Comparison of ENCODE assay signal across 24 mouse cellular contexts in the genomic region with DNA sequence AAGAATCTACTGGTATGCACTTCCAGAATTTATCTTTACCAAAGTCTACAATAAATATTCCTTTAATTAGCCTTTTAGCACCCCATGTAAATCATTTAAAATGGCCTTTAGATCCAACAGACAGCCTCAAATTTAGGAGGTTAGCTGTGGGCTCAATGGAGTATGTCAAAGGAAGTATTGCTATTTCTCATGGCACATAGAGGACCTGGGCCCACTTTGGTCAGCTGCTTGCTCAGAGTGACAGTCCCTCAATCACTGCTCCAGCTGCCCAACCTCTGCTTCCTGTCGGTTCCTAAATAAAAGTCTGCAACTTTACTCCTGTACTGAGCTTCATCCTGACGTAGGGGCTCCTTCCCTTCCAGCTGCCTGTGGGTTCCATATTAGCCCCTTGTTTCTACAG.
"Had no signal": no experiment of that assay in that cellular context is flagged by ENCODE, and none has a peak within 500 bp of the region (broad histone marks: within the 10 kb centered on the region; RNA-seq: fewer than 3 reads in every experiment).

No protein-coding gene starts in this region.

- H3K9me3 ChIP-seq: intestine, embryonic 15.5 days; liver, embryonic 12.5 days; liver, embryonic 15.5 days; lung, embryonic 15.5 days; megakaryocyte, embryonic 14.5 days; midbrain, embryonic 10.5 days; midbrain, embryonic 13.5 days; neural tube, embryonic 13.5 days had no signal

- H3K4me3 ChIP-seq: intestine, embryonic 15.5 days; left cerebral cortex, adult 2 months; liver, embryonic 12.5 days; liver, embryonic 15.5 days; lung, embryonic 15.5 days; megakaryocyte, embryonic 14.5 days; midbrain, embryonic 10.5 days; midbrain, embryonic 13.5 days; myocyte; neural tube, embryonic 13.5 days had no signal

- H3K4me2 ChIP-seq: intestine, embryonic 15.5 days; liver, embryonic 12.5 days; liver, embryonic 15.5 days; lung, embryonic 15.5 days; midbrain, embryonic 13.5 days; neural tube, embryonic 13.5 days had no signal

- H3K36me3 ChIP-seq: intestine, embryonic 15.5 days; liver, embryonic 12.5 days; liver, embryonic 15.5 days; lung, embryonic 15.5 days; midbrain, embryonic 10.5 days; midbrain, embryonic 13.5 days; neural tube, embryonic 13.5 days had no signal

- H3K9ac ChIP-seq: intestine, embryonic 15.5 days; liver, embryonic 12.5 days; liver, embryonic 15.5 days; lung, embryonic 15.5 days; midbrain, embryonic 13.5 days; neural tube, embryonic 13.5 days had no signal

- ATAC-seq: intestine, embryonic 15.5 days; liver, embryonic 12.5 days; midbrain, embryonic 13.5 days; midbrain, embryonic 16.5 days had no signal

- H3K27me3 ChIP-seq: intestine, embryonic 15.5 days; liver, embryonic 12.5 days; liver, embryonic 15.5 days; megakaryocyte, embryonic 14.5 days; midbrain, embryonic 13.5 days; neural tube, embryonic 13.5 days had no signal

- H3K27ac ChIP-seq: intestine, embryonic 15.5 days; left cerebral cortex, adult 2 months; liver, embryonic 12.5 days; liver, embryonic 15.5 days; lung, embryonic 15.5 days; midbrain, embryonic 10.5 days; midbrain, embryonic 13.5 days; neural tube, embryonic 13.5 days; stomach, postnatal 0 days had no signal

- DNase-seq: kidney, adult 18-20 months; kidney, postnatal 25 days; layer of hippocampus, postnatal 36 days; liver; lung, adult 18-20 months; lung, postnatal 10 days; lung, postnatal 36 days; right cerebral cortex, postnatal 14 days; right cerebral cortex, postnatal 4 days; thymus, adult 2 months; thymus, postnatal 14 days; thymus, postnatal 4 days had no signal

- H3K4me1 ChIP-seq: intestine, embryonic 15.5 days; liver, embryonic 12.5 days; liver, embryonic 15.5 days; lung, embryonic 15.5 days; midbrain, embryonic 10.5 days; midbrain, embryonic 13.5 days; neural tube, embryonic 13.5 days had no signal
